Mouse (Mus musculus) liver, embryonic 13.5 days (tissue): ENCODE data around the gene Ntrk3. TPM values are rescaled to one million over a fixed set of nuclear protein-coding genes. Genes with fewer than 3 reads are reported as not detected.
A peak's percentile ranks its signal among the peaks of the same experiment; 100 is the strongest.

Experiments used
- ATAC-seq: fragments of 200-750 bp; cut with Nextera tagmentation; 2 replicates; pipeline ENCODE4 v1.8.0; 2017; ENCODE audit warnings: low read depth, mild to moderate bottlenecking, moderate number of reproducible peaks, moderate library complexity
- DNase-seq: peaks from one replicate; pipeline ENCODE4 v3.0.0; 2022
- H3K27ac ChIP-seq: fragments of 300-500 bp; sonication (generic); 2 replicates; pipeline ENCODE4 v1.5.1; 2015; ENCODE audit warnings: moderate library complexity, mild to moderate bottlenecking, inconsistent platforms
- H3K27me3 ChIP-seq: fragments of 300-500 bp; sonication (generic); 2 replicates; pipeline ENCODE4 v1.6.1; 2015; ENCODE audit warnings: mild to moderate bottlenecking, inconsistent platforms
- H3K36me3 ChIP-seq: fragments of 300-500 bp; sonication (generic); 2 replicates; pipeline ENCODE4 v1.6.1; 2015; ENCODE audit warnings: mild to moderate bottlenecking, inconsistent platforms
- H3K4me1 ChIP-seq: fragments of 300-500 bp; sonication (generic); replicated peaks from 2 replicates; pipeline ENCODE4 v1.6.1; 2015; ENCODE audit warnings: inconsistent platforms
- H3K4me2 ChIP-seq: fragments of 300-500 bp; sonication (generic); 2 replicates; pipeline ENCODE4 v1.6.1; 2015; ENCODE audit warnings: inconsistent platforms, mild to moderate bottlenecking, moderate library complexity
- H3K4me3 ChIP-seq: fragments of 300-500 bp; sonication (generic); replicated peaks from 2 replicates; pipeline ENCODE4 v1.5.1; 2015; ENCODE audit warnings: mild to moderate bottlenecking, inconsistent platforms
- H3K9ac ChIP-seq: fragments of 300-500 bp; sonication (generic); 2 replicates; pipeline ENCODE4 v1.6.1; 2015; ENCODE audit warnings: mild to moderate bottlenecking, inconsistent platforms
- H3K9me3 ChIP-seq: fragments of 300-500 bp; sonication (generic); replicated peaks from 2 replicates; pipeline ENCODE4 v1.6.1; 2016; ENCODE audit warnings: inconsistent platforms
- WGBS: fragments of 180-500 bp; shearing (Covaris S2); methylation state at CpG from one replicate; pipeline ENCODE4 v1.1.7; 2015; ENCODE audit not compliant: insufficient replicate concordance; 5-methylcytosine and 5-hydroxymethylcytosine counted together
- polyA plus RNA-seq: library from polyadenylated mRNA; unstranded; fragments of >200 nt; fragmentation: Nextera tagmentation; extraction: Ambion mirVana; gene quantifications from 2 replicates; pipeline ENCODE4 v1.2.1, GENCODE M21; 2015

The Ntrk3 gene
- polyA plus RNA-seq, 1 experiment from 2014 or later = 0.20 TPM

GRCm38 (mm10) chr7:78589766-78590165, 148.0 kb downstream of the Ntrk3 start:
- H3K27me3 ChIP-seq = peaks cover 11% of the 10 kb centered on the region
- no peaks in the 10 kb centered on the region for H3K9me3 ChIP-seq
- no peak overlapping the region for H3K27ac ChIP-seq
- no peak for ATAC-seq
- H3K4me2 ChIP-seq = no peak overlapping the region
- no peak for DNase-seq
- 51% methylated on average over 7 of the region's 7 CpGs for WGBS
- no peak overlapping the region for H3K9ac ChIP-seq
- H3K4me3 ChIP-seq = no peak overlapping the region
- H3K4me1 ChIP-seq = no peaks in the 10 kb centered on the region
- H3K36me3 ChIP-seq = no peaks in the 10 kb centered on the region

- DNase-seq (no peak), ATAC-seq (no peak)
- Histone ChIP-seq H3K4me1 (no peaks in the 10 kb centered on the region), H3K27me3 (peaks cover 27% of the 10 kb centered on the region), H3K36me3 (no peaks in the 10 kb centered on the region), H3K9me3 (no peaks in the 10 kb centered on the region), H3K4me3 (no peak overlapping the region), H3K9ac (no peak overlapping the region), H3K4me2 (no peak overlapping the region), H3K27ac (no peak overlapping the region)
- WGBS = 15% methylated on average over 3 of the region's 3 CpGs
Observed at GRCm38 (mm10) chr7:78586800-78587199, 151.0 kb downstream of the Ntrk3 start.

- Histone ChIP-seq H3K4me1 (no peaks in the 10 kb centered on the region), H3K36me3 (no peaks in the 10 kb centered on the region), H3K27me3 (peaks cover 36% of the 10 kb centered on the region), H3K9me3 (no peaks in the 10 kb centered on the region), H3K4me3 (no peak overlapping the region), H3K27ac (no peak overlapping the region), H3K9ac (no peak overlapping the region), H3K4me2 (no peak overlapping the region)
- DNase-seq (no peak), ATAC-seq (no peak)
- 39% methylated on average over 7 of the region's 7 CpGs for WGBS
Observed at GRCm38 (mm10) chr7:78585960-78586359, 151.9 kb downstream of the Ntrk3 start.

GRCm38 (mm10) chr7:78584936-78585335, 152.9 kb downstream of the Ntrk3 start:
- Histone ChIP-seq H3K27me3 (peaks cover 46% of the 10 kb centered on the region), H3K4me2 (no peak overlapping the region), H3K4me1 (no peaks in the 10 kb centered on the region), H3K9me3 (no peaks in the 10 kb centered on the region), H3K4me3 (no peak overlapping the region), H3K27ac (no peak overlapping the region), H3K9ac (no peak overlapping the region), H3K36me3 (no peaks in the 10 kb centered on the region)
- DNase-seq (no peak), ATAC-seq (no peak)
- 52% methylated on average over 2 of the region's 2 CpGs for WGBS

GRCm38 (mm10) chr7:78584499-78584898, 153.3 kb downstream of the Ntrk3 start:
- Histone ChIP-seq H3K27me3 (peaks cover 50% of the 10 kb centered on the region), H3K9me3 (no peaks in the 10 kb centered on the region), H3K4me2 (no peak overlapping the region), H3K27ac (no peak overlapping the region), H3K36me3 (no peaks in the 10 kb centered on the region), H3K4me1 (no peaks in the 10 kb centered on the region), H3K9ac (no peak overlapping the region), H3K4me3 (no peak overlapping the region)
- no peak for ATAC-seq
- no peak for DNase-seq
- 9% methylated on average over 3 of the region's 3 CpGs for WGBS

GRCm38 (mm10) chr7:78583678-78584077, 154.1 kb downstream of the Ntrk3 start:
- Histone ChIP-seq H3K27me3 (peaks cover 58% of the 10 kb centered on the region), H3K36me3 (no peaks in the 10 kb centered on the region), H3K9me3 (no peaks in the 10 kb centered on the region), H3K9ac (no peak overlapping the region), H3K4me1 (no peaks in the 10 kb centered on the region), H3K4me3 (no peak overlapping the region), H3K27ac (no peak overlapping the region), H3K4me2 (no peak overlapping the region)
- WGBS = 23% methylated on average over 6 of the region's 6 CpGs
- ATAC-seq (no peak), DNase-seq (no peak)

GRCm38 (mm10) chr7:78581341-78581740, 156.5 kb downstream of the Ntrk3 start:
- Histone ChIP-seq H3K36me3 (no peaks in the 10 kb centered on the region), H3K27ac (no peak overlapping the region), H3K4me2 (no peak overlapping the region), H3K9me3 (no peaks in the 10 kb centered on the region), H3K9ac (no peak overlapping the region), H3K27me3 (peaks cover 75% of the 10 kb centered on the region), H3K4me3 (no peak overlapping the region), H3K4me1 (no peaks in the 10 kb centered on the region)
- ATAC-seq = no peak
- WGBS = 10% methylated on average over 1 of the region's 1 CpGs
- no peak for DNase-seq

GRCm38 (mm10) chr7:78579461-78580234, 158.2 kb downstream of the Ntrk3 start:
- Histone ChIP-seq H3K9ac (no peak overlapping the region), H3K4me2 (no peak overlapping the region)

GRCm38 (mm10) chr7:78578461-78579359, 159.1 kb downstream of the Ntrk3 start:
- Histone ChIP-seq H3K9ac (no peak overlapping the region), H3K4me2 (peak overlapping the region; percentile 47), H3K27me3 (peaks cover 92% of the 10 kb centered on the region), H3K9me3 (no peaks in the 10 kb centered on the region), H3K27ac (no peak overlapping the region), H3K4me3 (peak overlapping the region; percentile 38), H3K36me3 (no peaks in the 10 kb centered on the region), H3K4me1 (no peaks in the 10 kb centered on the region)
- 1% methylated on average over 43 of the region's 66 CpGs for WGBS
- ATAC-seq = no peak
- DNase-seq = no peak

More at GRCm38 (mm10) chr7:78579461-78580234, 158.2 kb downstream of the Ntrk3 start:
- ATAC-seq (no peak), DNase-seq (no peak)
- Histone ChIP-seq H3K27ac (no peak overlapping the region), H3K4me3 (no peak overlapping the region), H3K9me3 (no peaks in the 10 kb centered on the region), H3K36me3 (no peaks in the 10 kb centered on the region), H3K27me3 (peaks cover 87% of the 10 kb centered on the region), H3K4me1 (no peaks in the 10 kb centered on the region)
- 4% methylated on average over 13 of the region's 13 CpGs for WGBS

GRCm38 (mm10) chr7:78578111-78578460, 159.7 kb downstream of the Ntrk3 start:
- no peak for DNase-seq

GRCm38 (mm10) chr7:78577462-78578110, 160.2 kb downstream of the Ntrk3 start:
- no peaks in the 10 kb centered on the region for H3K9me3 ChIP-seq
- peak overlapping the region; percentile 38 for H3K4me3 ChIP-seq
- under 1% methylated on average over 48 of the region's 49 CpGs for WGBS
- no peak overlapping the region for H3K9ac ChIP-seq
- H3K27ac ChIP-seq = no peak overlapping the region
- ATAC-seq (no peak), DNase-seq (no peak)
- no peaks in the 10 kb centered on the region for H3K36me3 ChIP-seq
- no peaks in the 10 kb centered on the region for H3K4me1 ChIP-seq
- H3K27me3 ChIP-seq = peaks cover 84% of the 10 kb centered on the region
- peak overlapping the region; percentile 47 for H3K4me2 ChIP-seq

More at GRCm38 (mm10) chr7:78578111-78578460, 159.7 kb downstream of the Ntrk3 start:
- 1% methylated on average over 19 of the region's 23 CpGs for WGBS
- ATAC-seq = no peak
- H3K27me3 ChIP-seq = peaks cover 88% of the 10 kb centered on the region
- H3K36me3 ChIP-seq = no peaks in the 10 kb centered on the region
- H3K4me2 ChIP-seq = peak overlapping the region; percentile 47
- H3K4me1 ChIP-seq = no peaks in the 10 kb centered on the region
- no peak overlapping the region for H3K9ac ChIP-seq
- H3K9me3 ChIP-seq = no peaks in the 10 kb centered on the region
- H3K27ac ChIP-seq = no peak overlapping the region
- H3K4me3 ChIP-seq = peak overlapping the region; percentile 38
